Mouse (Mus musculus) limb, embryonic 14.5 days (tissue): ENCODE data around the gene Rpl15. TPM values are rescaled to one million over a fixed set of nuclear protein-coding genes. Genes with fewer than 3 reads are reported as not detected.
"Not testable (repeated sequence)": the region's sequence is repeated elsewhere in the genome, so short reads cannot be mapped to it uniquely, and the experiment has no call there.

ENCODE experiments used
- ATAC-seq: fragments of 200-750 bp; cut with Nextera tagmentation; 2 replicates; pipeline ENCODE4 v1.8.0; 2017; ENCODE audit warnings: low read depth, moderate number of reproducible peaks, moderate TSS enrichment; ENCODE audit not compliant: low FRiP score
- DNase-seq: peaks from one replicate; pipeline ENCODE4 v3.0.0-alpha.2; 2015; ENCODE audit warnings: low spot score
- H3K27ac ChIP-seq: fragments of 300-500 bp; sonication (generic); replicated peaks from 2 replicates; pipeline ENCODE4 v1.5.1; 2014; ENCODE audit warnings: low read depth, mild to moderate bottlenecking, low read length, moderate library complexity, mixed read lengths
- H3K27me3 ChIP-seq: fragments of 300-500 bp; sonication (generic); 2 replicates; pipeline ENCODE4 v1.6.1; 2014; ENCODE audit warnings: low read length, mixed read lengths; ENCODE audit not compliant: control insufficient read depth, insufficient read depth
- H3K36me3 ChIP-seq: fragments of 300-500 bp; sonication (generic); 2 replicates; pipeline ENCODE4 v1.6.1; 2014; ENCODE audit warnings: mild to moderate bottlenecking, low read length, moderate library complexity, mixed read lengths; ENCODE audit not compliant: control insufficient read depth, insufficient read depth
- H3K4me1 ChIP-seq: fragments of 300-500 bp; sonication (generic); 2 replicates; pipeline ENCODE4 v1.6.1; 2014; ENCODE audit warnings: antibody characterized with exemption, low read length, mixed read lengths; ENCODE audit not compliant: control insufficient read depth, insufficient read depth
- H3K4me2 ChIP-seq: fragments of 300-500 bp; sonication (generic); replicated peaks from 2 replicates; pipeline ENCODE4 v1.6.1; 2014; ENCODE audit warnings: low read depth, mild to moderate bottlenecking, low read length, moderate library complexity; ENCODE audit not compliant: severe bottlenecking
- H3K4me3 ChIP-seq: fragments of 300-500 bp; sonication (generic); replicated peaks from 2 replicates; pipeline ENCODE4 v1.5.1; 2014; ENCODE audit warnings: low read length
- H3K9ac ChIP-seq: fragments of 300-500 bp; sonication (generic); 2 replicates; pipeline ENCODE4 v1.6.1; 2014; ENCODE audit warnings: mild to moderate bottlenecking, low read depth, low read length, moderate library complexity; ENCODE audit not compliant: severe bottlenecking
- H3K9me3 ChIP-seq: fragments of 300-500 bp; sonication (generic); 2 replicates; pipeline ENCODE4 v1.6.1; 2016; ENCODE audit warnings: low read length; ENCODE audit not compliant: control insufficient read depth
- POLR2A ChIP-seq: fragments of 200-500 bp; IDR thresholded peaks from 2 replicates; pipeline ENCODE4 v1.8.0; 2012; ENCODE audit warnings: inconsistent platforms, mild to moderate bottlenecking, moderate library complexity, borderline replicate concordance; ENCODE audit not compliant: insufficient read depth, insufficient read length; ENCODE audit errors: extremely low read depth
- WGBS: fragments of 180-500 bp; shearing (Covaris S2); extraction: QIAGEN DNeasy Blood & Tissue Kit; methylation state at CpG from one replicate; pipeline ENCODE4 v1.1.7; 2014; 5-methylcytosine and 5-hydroxymethylcytosine counted together
- polyA plus RNA-seq, 2 experiments: library from polyadenylated mRNA; depleted of rRNA in 1 of 2; stranded (reverse) in 1 of 2; unstranded in 1 of 2; fragments of >200 nt; fragmentation: Nextera tagmentation in 1 of 2; extraction: Ambion mirVana in 1 of 2; gene quantifications; 2 replicates each; pipeline versions ENCODE4 v1.2.1 to v1.2.3; 2012 to 2014

The Rpl15 gene
- polyA plus RNA-seq, 2 experiments, result 499 to 1,239 TPM

DNA sequence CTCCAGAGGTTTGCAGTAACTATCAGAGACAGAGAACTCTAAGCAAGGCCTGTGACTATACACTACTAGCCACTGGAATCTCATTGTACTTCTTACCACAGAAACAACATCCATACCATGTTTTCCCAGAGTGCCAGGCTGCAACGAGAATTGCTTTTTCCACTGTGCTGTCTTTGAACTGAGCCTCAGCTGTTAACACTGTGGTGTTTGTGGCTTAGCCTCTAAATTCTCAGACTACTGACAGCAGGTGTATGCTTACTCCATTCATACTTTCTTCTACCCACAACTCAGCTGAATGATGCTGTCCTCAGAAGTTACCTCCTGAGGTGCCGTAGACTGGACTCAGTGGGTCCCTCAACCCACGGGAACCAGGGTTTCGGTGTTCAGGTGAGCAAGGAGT is 29.4 kb downstream of the Rpl15 start:
- Histone ChIP-seq H3K9ac (no peak overlapping the region), H3K4me2 (no peak overlapping the region), H3K27me3 (no peaks in the 10 kb centered on the region), H3K27ac (no peak overlapping the region), H3K36me3 (no peaks in the 10 kb centered on the region), H3K4me3 (no peak overlapping the region), H3K4me1 (0 out of 2 replicates have a peak, but pooled peaks cover 5% of the 10 kb centered on the region), H3K9me3 (no peaks in the 10 kb centered on the region)
- no peak for ATAC-seq
- no peak for DNase-seq
- 84% methylated on average over 4 of the region's 4 CpGs for WGBS
- TF ChIP-seq POLR2A, result no peak

- no peak for TF ChIP-seq POLR2A
- Histone ChIP-seq H3K4me2 (0 out of 2 replicates have a peak overlapping the region, but pooled peaks have one; percentile 83), H3K9me3 (no peaks in the 10 kb centered on the region), H3K9ac (no peak overlapping the region), H3K4me1 (0 out of 2 replicates have a peak, but pooled peaks cover 5% of the 10 kb centered on the region), H3K27me3 (no peaks in the 10 kb centered on the region), H3K4me3 (no peak overlapping the region), H3K27ac (no peak overlapping the region), H3K36me3 (no peaks in the 10 kb centered on the region)
- no peak for ATAC-seq
- WGBS, result 70% methylated on average over 7 of the region's 7 CpGs
- DNase-seq, result no peak
Observed at GRCm38 (mm10) chr14:18240132-18240531, 31.1 kb downstream of the Rpl15 start.

DNA sequence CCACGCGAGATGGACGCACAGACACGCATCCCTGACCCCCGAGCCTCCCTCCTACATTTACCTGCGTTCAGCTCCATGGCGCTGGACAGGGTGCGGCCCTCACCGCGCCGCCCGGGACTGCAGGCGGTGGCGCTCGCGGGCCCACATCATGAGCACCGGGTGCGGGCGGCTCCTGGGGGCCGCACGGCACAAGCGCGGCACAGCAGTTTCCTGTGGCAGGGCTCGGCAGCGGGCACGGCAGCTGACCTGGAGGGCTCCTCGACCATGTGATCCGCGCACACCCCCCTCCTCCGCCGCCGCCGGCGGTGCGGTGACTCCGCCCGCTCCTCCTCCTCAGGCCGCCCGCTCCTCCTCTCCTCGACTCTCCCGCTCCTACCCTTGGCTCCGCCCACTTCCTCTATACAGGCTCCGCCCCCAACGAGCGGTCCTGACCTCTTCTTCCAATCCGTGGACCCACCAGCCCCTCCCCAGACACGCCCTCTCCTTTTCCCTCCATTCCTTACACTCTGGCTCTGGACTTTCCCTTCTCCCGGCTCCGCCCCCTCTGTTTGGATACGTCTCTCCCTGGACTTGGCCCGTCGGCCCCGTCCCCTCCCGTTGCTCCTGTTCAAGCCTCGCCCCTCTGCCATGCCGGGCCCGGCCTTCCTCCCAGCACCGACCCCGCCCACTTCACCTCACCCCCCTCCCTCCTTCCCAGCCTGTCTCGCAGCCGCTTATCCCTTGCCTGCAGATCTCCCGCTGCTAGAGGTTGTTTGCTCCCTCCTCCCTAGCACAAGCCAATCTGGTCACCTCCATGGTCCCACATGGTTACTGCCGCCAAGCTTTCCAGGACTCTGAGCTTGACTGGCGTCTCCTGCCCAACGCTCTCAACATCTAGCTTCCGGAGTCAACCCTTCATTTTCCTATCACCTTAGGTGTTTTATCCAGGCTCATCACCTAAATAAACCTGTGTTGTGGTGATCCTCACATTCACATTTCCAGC is 32.1 kb downstream of the Rpl15 start, which contains the start of gene Nr1d2:
Gene Nr1d2, minus strand, starts transcription at position 378 of the 982 bp plus-strand sequence.
- no peaks in the 10 kb centered on the region for H3K36me3 ChIP-seq
- H3K4me2 ChIP-seq, result peak within 1 kb of the TSS; percentile 83
- peak within 1 kb of the TSS; percentile 88 for H3K27ac ChIP-seq
- peak within 1 kb of the TSS; percentile 78 for H3K4me3 ChIP-seq
- peak; percentile 97 for DNase-seq
- WGBS, result 1% methylated on average over 47 of the region's 66 CpGs
- H3K27me3 ChIP-seq, result no peaks in the 10 kb centered on the region
- H3K9me3 ChIP-seq, result no peaks in the 10 kb centered on the region
- H3K4me1 ChIP-seq, result 0 out of 2 replicates have a peak, but pooled peaks cover 5% of the 10 kb centered on the region
- H3K9ac ChIP-seq, result peak within 1 kb of the TSS; percentile 76
- ATAC-seq, result peak; percentile 90
- no peak for TF ChIP-seq POLR2A

DNA sequence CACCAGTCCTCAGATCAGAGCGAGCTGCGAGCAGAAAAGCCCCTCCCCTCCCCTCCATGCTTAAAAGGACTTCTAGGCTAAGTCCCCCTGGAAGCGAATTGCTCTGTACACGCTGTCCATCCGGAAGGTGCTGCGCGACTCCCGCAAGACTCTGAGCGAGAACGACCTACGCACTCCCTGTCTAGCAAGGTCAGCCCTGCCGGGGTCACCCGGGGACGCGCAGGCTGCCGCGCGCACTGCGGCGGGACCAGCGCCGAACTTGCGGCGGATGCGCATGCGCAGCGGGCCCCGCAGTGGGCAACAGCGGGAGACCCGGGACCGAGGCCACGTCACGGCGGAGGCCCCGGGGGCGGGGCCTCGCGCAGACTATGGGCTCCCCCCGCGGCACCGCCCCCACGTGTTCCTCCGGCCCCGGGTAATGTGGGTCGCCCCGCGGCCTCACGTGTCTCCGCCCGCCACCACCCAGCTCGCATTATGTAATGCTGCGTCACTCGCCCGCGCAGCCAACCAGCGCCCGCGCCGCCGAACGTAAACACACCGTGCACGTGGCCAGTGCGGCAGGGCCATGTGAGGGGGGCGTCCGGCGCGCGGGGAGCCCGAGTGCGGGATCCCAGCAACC is 33.0 kb downstream of the Rpl15 start:
- H3K9ac ChIP-seq, result peak overlapping the region; percentile 76
- peak overlapping the region; percentile 83 for H3K4me2 ChIP-seq
- no peaks in the 10 kb centered on the region for H3K36me3 ChIP-seq
- H3K27ac ChIP-seq, result peak overlapping the region; percentile 88
- peak; percentile 92 for ATAC-seq
- WGBS, result under 1% methylated on average over 56 of the region's 71 CpGs
- peak; percentile 96 for DNase-seq
- H3K4me1 ChIP-seq, result 0 out of 2 replicates have a peak, but pooled peaks cover 5% of the 10 kb centered on the region
- H3K4me3 ChIP-seq, result peak overlapping the region; percentile 78
- TF ChIP-seq POLR2A, result peak; percentile 94
- H3K9me3 ChIP-seq, result no peaks in the 10 kb centered on the region
- H3K27me3 ChIP-seq, result no peaks in the 10 kb centered on the region

DNA sequence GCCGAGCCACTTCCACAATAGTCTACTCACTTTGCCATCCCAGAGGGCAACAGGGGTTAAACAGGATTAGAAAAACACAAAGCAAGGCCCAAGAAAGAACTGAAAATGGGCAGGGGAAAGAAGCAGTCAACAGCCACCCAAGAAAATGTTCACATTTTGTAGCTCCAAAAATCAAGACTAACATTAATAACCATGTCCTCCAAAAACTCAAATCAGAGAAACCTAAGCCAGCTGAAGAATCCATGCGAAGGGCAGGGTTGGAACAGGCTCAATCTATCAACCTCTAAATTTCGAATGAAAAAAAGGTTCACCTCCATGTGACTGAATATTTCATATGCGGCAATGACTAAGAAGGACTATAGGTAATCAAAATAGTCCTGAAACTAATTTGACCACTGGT is 33.8 kb downstream of the Rpl15 start:
- no peak for ATAC-seq
- WGBS, result 65% methylated on average over 4 of the region's 4 CpGs

DNA sequence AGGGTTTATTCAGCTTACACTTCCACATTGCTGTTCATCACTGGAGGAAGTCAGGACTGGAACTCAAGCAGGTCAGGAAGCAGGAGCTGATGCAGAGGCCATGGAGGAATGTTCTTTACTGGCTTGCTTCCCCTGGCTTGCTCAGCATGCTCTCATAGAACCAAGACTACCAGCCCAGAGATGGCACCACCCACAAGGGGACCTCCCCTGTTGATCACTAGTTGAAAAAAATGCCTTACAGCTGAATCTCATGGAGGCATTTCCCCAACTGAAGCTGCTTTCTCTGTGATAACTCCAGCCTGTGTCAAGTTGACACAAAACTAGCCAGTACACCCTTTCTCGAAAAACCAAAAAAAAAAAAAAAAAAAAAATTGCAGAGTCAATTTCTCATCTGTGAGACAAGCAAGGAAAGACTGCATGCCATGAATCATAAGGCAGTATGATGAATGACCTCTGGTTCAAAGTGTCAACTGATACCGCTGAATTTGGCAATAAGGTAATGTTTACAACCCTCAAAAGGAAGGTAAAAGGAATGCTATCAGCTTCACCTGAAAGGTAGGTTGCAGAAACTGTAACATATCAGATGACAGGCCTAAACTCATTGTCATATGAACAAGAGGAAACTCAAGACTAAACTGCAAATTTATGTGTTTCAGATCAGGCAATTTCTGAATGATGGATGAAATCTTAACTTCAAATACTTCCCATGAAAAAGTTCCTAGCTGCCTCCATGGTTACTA is 34.5 kb downstream of the Rpl15 start:
- not testable (repeated sequence) for H3K27me3 ChIP-seq, H3K4me3 ChIP-seq, H3K4me1 ChIP-seq, H3K36me3 ChIP-seq, ATAC-seq, DNase-seq, H3K9ac ChIP-seq, H3K4me2 ChIP-seq, H3K27ac ChIP-seq, H3K9me3 ChIP-seq
- WGBS, result 77% methylated on average over 2 of the region's 2 CpGs

More for the DNA sequence above, 33.8 kb downstream of the Rpl15 start:
- Histone ChIP-seq H3K27ac (no peak overlapping the region), H3K9ac (no peak overlapping the region), H3K4me3 (peak overlapping the region; percentile 78), H3K4me1 (0 out of 2 replicates have a peak, but pooled peaks cover 5% of the 10 kb centered on the region), H3K36me3 (no peaks in the 10 kb centered on the region), H3K4me2 (peak overlapping the region; percentile 83; the same call in 1 of the 2 replicates), H3K27me3 (no peaks in the 10 kb centered on the region), H3K9me3 (no peaks in the 10 kb centered on the region)
- DNase-seq, result no peak
- TF ChIP-seq POLR2A, result no peak
